Mouse (Mus musculus): ENCODE measurements at regions not wholly inside any gene's neighbourhood (a gene's known extent, or its start where the extent isn't known, plus 50 kb on each side); places are given as distances from the start of the nearest gene placed in this dataset.

DNA sequence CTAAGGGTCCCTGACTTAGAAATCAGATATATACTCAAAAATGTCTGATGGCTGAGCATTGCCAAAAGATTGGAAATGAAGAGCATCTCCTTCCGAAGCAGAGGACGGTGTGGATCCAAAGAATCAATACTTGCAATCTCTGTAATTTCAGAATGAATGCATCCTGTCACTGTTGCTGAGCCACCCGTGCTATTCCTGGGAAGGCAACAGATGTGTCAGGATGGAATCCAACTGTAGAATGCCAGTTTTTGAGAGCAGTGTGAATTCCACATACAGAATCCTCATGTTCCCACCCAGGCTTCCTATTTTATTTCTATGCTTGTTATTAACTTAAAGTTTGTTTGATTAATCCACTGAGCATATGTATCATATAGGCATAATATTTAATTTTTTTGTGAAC, 633.9 kb downstream of the Kcnj2 start:
- no peak for DNase-seq (ENCODE audit: inconsistent ontology term)

DNA sequence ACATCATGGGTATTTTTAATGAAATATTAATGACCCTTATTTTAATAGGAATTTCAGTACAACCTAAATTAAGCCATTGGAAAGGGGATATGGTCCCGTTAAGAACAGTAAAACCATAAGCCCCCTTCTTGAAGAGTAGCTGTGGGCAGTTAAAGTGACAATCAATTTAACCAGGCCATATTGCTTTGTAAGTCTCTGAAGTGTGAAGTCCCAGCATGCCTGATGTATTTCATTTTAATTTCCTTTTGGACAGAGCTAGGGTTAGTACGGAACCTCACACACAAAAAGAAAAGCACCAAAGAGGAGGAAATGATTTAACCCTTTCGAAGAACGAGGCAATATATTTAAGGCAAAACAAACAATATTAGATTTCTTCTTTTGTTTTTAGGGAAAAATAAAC, 640.9 kb downstream of the Kcnj2 start:
- DNase-seq (ENCODE audit: inconsistent ontology term): no peak

DNA sequence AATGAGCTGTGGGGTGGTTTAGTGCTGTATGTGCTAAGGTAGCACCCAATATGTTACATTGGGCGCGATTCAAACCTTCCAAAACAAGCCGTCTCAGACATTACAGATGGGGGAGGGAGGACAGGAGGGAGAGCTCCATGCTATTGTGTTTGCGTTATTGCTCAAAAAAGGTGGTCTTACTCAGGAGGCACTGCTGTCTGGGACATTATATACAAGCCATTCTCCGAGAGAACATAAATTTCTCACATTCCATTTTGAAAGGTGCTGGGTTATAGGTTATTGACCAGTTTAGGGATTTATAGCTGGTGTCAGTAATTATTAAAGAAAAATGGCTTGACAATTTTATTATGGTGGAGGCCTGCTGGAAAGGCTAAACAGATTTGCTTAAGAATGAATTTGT, 649.4 kb downstream of the Kcnj2 start:
- DNase-seq (ENCODE audit: inconsistent ontology term): no peak

DNA sequence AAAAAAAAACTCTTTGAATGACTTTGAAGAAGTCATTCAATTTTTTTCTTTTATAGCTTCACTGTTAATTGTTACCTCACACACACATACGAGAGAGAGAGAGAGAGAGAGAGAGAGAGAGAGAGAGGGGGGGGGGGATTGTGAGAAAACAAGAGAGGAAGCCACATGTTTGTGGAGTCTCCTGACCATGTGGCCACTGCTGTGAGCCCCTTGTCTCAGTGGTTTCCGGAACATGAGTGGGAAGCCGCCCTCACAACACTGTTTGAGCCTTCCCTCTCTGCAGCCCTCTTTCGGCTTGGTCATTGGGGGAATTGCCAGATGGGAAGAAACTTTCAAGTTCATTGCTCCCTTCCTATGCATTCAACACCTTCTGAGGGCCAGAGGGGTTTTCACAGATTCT, 656.3 kb downstream of the Kcnj2 start:
- DNase-seq (ENCODE audit: inconsistent ontology term): no peak

- DNase-seq (ENCODE audit: inconsistent ontology term): no peak
These were observed 662.2 kb downstream of the Kcnj2 start for GRCm38 (mm10) chr11:111728148-111728547.

DNA sequence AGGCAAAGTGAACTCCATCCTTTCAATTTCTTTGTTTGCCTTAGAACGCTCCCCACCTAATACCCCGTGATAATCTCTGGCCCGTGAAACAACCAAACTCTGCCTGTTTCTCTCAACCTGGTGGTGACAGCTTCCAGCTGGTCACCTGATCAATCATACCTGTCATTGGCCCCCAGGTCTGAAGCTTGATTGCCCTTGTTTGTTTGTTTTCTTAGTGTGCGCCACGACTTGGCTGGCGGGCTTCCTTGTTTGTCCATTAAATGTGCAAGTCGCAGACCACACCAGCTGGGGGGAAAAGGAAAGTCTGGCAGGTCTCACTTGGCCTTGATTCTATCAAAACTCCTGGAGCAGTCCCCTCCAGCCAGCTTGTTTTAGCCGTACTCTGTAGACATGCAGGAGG, 666.1 kb downstream of the Kcnj2 start:
- DNase-seq (ENCODE audit: inconsistent ontology term): no peak

GRCm38 (mm10) chr11:111735446-111735845, 669.5 kb downstream of the Kcnj2 start:
- no peak for DNase-seq (ENCODE audit: inconsistent ontology term)

GRCm38 (mm10) chr11:111735961-111736360, 670.0 kb downstream of the Kcnj2 start:
- DNase-seq (ENCODE audit: inconsistent ontology term): no peak

- DNase-seq (ENCODE audit: inconsistent ontology term): no peak
These were observed 677.4 kb downstream of the Kcnj2 start for GRCm38 (mm10) chr11:111743356-111743755.

DNA sequence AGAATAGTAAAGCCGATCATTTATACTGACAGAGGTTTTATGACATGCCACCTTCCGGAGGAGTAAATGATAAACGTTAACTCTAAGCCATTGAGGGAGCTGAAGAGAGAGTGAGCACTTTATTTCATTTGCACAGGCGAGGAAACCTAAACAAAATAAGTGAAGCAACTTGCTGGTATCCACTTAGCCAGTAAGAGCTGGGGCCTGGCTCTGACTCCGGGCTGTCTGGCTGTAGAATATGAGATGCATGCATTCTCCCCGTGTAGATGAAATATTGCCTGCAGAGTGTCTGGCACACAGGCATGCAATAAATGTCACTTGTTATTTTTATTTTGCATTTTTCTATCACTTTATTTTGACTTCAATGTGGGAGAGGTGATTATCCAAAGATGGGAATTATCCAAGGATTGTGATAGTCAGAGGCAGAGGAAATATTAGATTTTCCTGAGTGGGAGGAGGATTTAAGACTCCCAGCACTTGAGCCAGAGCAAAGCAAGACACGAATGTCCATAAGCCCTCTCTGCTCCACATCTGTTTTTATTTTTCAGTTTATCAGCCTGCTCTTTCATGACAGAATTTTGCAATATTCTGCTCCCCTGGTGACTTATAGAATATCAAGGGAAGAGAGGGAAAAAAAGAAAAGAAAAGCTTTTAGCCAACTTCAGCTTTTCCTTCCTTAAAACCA, 681.4 kb downstream of the Kcnj2 start:
- DNase-seq (ENCODE audit: inconsistent ontology term): no peak

DNA sequence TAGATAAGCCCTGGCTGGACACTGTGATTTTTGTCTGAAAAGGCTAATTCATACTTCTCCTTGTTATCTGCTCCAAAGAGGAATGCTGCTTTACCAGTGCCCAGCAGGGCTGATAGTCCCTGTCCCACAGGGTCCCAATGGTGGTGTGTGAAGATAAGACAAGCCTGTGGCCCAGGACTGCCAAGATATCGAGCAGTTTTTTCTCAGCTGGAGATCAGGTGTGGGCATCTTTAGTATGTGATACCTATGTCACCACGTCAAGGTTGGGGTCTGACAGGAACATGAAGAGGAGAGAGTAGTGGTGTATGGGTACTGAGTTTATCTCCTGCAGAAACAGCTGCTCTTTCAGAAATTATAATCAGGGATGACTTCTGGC, 682.0 kb downstream of the Kcnj2 start:
- no peak for DNase-seq (ENCODE audit: inconsistent ontology term)

GRCm38 (mm10) chr11:111748496-111748895, 682.5 kb downstream of the Kcnj2 start:
- no peak for DNase-seq (ENCODE audit: inconsistent ontology term)

DNA sequence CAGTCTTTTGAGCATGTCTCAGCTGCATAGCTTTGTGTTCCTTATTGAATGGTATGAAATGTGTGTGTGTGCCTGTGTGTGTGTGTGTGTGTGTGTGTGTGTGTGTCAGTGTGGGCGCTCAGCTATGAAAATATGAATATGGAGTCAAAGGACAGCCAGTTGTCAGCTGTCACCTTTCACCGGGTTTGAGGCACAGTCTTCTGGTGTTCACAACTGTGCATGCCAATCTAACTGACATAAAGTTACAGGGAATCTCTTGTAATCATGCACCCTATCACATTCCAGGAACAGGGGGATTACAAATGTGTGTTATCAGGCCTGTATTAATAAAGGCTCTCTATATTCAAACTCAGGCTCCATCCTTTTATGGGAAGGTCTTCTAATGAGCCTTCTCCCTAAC, 688.8 kb downstream of the Kcnj2 start:
- no peak for DNase-seq (ENCODE audit: inconsistent ontology term)

- DNase-seq (ENCODE audit: inconsistent ontology term): peak; percentile 75
These were observed 697.1 kb downstream of the Kcnj2 start for GRCm38 (mm10) chr11:111763081-111763480.

- DNase-seq (ENCODE audit: inconsistent ontology term): peak; percentile 19
These were observed 700.5 kb downstream of the Kcnj2 start for GRCm38 (mm10) chr11:111766371-111767011.

DNA sequence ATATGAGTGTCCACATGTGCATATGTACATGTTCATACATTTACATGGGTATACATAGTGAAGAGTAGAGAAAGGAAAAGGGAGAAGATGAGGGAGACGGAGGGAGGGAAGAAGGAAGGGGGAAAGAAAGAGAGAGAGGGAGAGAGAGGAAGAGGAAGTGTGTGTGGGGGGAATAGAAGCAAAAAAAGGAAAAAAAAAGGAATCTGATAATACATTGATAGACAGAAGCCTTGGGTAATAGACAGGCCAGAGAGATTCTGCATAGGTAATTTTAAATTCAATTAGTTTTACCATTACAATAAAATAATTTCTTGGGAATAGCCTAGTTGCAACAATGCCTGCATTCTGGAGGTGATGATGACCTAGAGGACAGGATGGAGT, 701.0 kb downstream of the Kcnj2 start:
- DNase-seq (ENCODE audit: inconsistent ontology term): no peak

GRCm38 (mm10) chr11:111774108-111774679, 708.2 kb downstream of the Kcnj2 start:
- DNase-seq (ENCODE audit: inconsistent ontology term): no peak

- no peak for DNase-seq (ENCODE audit: inconsistent ontology term)
These were observed 715.4 kb downstream of the Kcnj2 start for GRCm38 (mm10) chr11:111781321-111781720.

GRCm38 (mm10) chr11:111791267-111791926, 725.4 kb downstream of the Kcnj2 start:
- no peak for DNase-seq (ENCODE audit: inconsistent ontology term)

DNA sequence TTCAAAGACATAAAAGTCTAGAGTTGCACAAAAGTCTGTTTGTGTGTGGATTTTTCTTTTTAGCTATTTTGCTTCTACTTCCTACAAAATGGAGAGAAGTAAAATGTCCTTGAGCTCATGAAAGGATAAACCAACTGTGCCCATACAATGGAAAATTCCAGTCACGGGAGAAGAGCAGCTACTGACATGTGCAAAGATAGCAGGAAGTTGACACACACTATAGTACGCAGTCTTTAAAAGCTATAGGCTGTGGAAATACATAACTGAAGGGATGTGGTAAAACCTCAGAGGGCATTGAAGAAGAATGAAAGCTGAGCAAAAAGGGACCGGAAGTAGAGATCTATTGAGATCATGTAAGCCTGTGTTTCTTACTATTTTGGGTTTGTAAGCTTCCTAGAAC, 735.1 kb downstream of the Kcnj2 start:
- no peak for DNase-seq (ENCODE audit: inconsistent ontology term)

GRCm38 (mm10) chr11:111816176-111816775, 750.3 kb downstream of the Kcnj2 start:
- DNase-seq (ENCODE audit: inconsistent ontology term): no peak

GRCm38 (mm10) chr11:111818124-111818523, 752.2 kb downstream of the Kcnj2 start:
- no peak for DNase-seq (ENCODE audit: inconsistent ontology term)
